Mouse (Mus musculus) left cerebral cortex, postnatal 36 days (tissue): Measurements from ENCODE around the gene Krt90. TPM values are rescaled to one million over a fixed set of nuclear protein-coding genes. Genes with fewer than 3 reads are reported as not detected.
"Not testable (repeated sequence)": the region's sequence is repeated elsewhere in the genome, so short reads cannot be mapped to it uniquely, and the experiment has no call there.

Experiments
- DNase-seq, 2 experiments: peaks; one replicate each; pipeline ENCODE4 v3.0.0; 2021 to 2022; ENCODE audit warnings: low spot score in 2 of 2, mixed read lengths in 1 of 2
- intact Hi-C: fragments of 180-260 bp; cut with DNase I; formaldehyde crosslinking; loops from one replicate; pipeline ENCODE4 v1.15.1; 2025
- microRNA-seq: library from miRNA; unstranded; fragments of <30 nt; microRNA quantifications from one replicate; pipeline ENCODE4 v1.2.0, GENCODE M21; 2022
- total RNA-seq, 2 experiments: library from RNA; stranded (reverse); gene quantifications; 2 replicates each; pipeline ENCODE4 v1.2.3; 2021

The Krt90 gene
- total RNA-seq, 2 experiments from 2014 or later = not detected

DNA sequence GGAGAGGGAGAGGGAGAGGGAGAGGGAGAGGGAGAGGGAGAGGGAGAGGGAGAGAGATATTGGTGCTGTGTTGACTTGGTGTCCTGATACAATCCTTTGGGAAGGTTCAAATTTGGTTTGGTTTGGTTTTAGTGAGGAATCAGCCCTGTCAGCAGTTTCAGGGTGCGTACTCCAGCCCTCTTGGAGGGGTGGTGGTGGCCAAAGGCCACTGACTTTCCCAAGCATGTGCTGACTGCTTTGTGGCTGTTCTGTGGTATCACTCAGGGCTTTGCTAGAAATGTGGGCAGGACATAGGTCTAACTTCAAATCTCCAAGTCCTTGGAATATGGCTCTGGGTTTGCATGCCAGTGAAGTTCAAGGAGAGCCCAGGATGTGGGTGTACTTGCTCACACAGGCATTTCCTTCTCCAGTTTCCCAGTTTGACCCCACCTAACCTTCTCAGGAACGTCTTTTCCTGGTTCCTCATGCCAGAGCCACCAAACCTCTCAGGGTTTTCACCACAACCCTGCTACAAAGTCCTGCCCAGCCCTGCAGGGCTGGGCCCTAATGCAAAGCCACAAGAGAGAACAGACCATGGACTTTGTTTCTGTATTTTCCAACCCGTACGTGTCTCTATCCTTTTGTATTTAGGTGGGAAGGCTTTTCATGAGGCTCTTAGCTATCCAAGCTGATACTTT is 40.1 kb downstream of the Krt90 start:
- intact Hi-C loops = loop anchor here (5.0 kb wide), 2 partner anchors 180 to 540 kb away; no protein-coding TSS in a partner anchor
- DNase-seq = no peak

DNA sequence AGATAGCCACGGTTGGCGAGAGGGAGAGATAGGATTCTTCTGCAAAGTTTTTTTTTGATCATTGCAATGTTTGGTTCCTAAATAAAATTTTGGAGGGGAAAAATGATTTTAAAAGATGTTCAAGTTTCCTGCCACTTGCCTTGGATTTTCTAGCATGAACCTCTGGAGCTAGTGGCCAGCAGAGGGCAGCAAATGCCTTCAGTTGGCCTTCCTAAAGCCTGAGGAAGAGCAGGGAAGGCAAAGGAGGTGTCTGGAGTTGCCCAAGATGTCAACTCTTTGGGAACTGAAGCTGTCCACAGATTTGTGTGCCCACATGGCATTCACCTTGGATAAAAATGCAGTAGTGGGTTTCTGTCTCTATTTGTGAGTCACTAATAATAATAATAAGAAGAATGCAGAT is 43.0 kb downstream of the Krt90 start:
- DNase-seq = peak; percentile 72 to 73
- intact Hi-C loops = loop anchor here (1.0 to 5.0 kb wide), 5 partner anchors 177 to 543 kb away; no protein-coding TSS in a partner anchor

DNA sequence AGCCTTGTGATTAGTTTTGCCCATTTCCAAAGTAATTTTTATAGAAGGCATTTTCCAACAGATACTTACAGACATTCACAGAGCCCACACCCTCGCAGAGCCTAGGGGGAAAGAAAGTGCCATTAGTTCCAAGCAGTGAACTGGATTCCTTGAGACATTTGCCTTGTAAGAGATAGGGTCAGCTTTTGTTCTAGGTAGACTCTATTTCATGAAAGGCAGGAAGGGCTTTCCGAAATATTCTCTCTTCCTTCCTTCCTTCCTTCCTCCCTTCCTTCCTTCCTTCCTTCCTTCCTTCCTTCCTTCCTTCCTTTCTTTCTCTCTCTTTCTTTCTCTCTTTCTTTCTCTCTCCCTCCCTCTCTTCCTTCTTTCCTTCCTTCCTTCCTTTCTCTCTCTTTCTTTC is 45.6 kb downstream of the Krt90 start, which contains the start of gene Gm49425:
Gene Gm49425, minus strand, starts transcription at position 101 of the 400 bp plus-strand sequence.
- intact Hi-C loops = loop anchor here (1.0 kb wide), 1 partner anchor 85 kb away; no protein-coding TSS in a partner anchor
- DNase-seq = not testable (repeated sequence)

DNA sequence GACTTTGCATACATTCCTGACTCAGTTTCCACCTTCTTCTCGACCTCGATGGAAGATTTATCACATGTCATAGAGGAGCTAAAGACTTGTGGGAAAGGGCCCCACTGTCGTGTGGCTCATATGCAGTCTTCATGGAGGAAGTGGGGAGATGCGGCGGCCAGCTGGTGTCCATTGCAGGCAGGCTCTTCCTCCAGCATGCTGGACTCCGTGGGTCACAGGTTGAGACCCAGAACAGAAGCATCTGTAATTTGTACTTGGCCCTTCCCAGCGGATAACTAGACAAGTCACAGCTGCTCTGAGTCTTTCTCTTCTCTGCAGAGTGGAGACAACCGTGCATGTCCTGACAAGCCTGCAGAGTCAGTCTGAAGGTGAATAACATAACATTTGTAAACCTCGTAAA is 54.5 kb downstream of the Krt90 start:
- no peak for DNase-seq
- intact Hi-C loops = no loop called here

DNA sequence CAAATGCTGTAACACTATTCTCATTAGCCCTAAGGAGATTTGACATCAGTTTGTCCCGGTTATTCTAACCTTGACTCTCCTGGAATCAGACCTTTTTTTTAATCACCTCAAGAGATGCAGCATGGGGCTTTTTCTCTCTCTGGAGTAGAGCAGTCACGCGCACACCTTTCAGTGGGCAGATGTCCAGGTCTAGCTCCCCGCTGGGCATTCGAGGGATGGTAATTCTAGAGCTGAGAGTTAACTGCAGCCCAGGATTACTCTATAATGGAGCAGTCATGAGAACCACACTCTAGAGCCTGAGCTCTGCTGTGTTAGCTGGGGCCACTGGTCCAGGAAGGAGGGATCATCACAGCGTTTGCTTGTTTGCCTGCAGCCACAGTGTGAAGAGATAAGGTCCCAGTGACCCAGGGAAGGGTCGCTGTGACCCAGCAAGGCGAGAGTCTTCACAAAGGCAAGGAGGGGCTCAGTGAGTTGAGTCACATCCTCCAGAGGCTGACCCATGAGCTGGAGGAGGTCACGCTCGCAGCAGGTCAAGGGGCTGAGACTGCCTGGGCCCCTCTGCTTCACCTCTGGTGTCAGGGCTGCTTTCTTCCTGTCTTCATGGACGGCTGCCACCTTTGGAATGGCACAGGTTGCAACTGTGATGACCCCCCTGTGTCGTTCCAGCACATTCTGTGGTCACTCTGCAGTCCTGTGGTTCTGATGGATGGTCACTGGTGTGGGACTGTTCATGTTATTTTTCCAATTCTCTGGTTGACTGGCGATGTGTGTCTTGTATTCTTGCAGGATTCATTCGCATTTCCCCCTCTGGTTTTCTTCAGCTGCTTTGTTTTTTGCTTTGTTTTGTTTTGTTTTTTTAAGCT is 55.6 kb downstream of the Krt90 start:
- intact Hi-C loops = no loop called here

More for the DNA sequence above, 55.6 kb downstream of the Krt90 start:
- DNase-seq = no peak

Small RNA genes within 50 kb of the gene (microRNA-seq; reads per million reads assigned to microRNA genes)
- gene Gm44393 = not detected
- not detected for gene Gm44460

Other genes with a start within 250 kb of the Krt90 start
- gene Krt80, start 192.8 kb downstream of the Krt90 start, total RNA-seq = 1 to 10 TPM; 3.4 to 6.1 TPM
- gene Krt7, start 151.9 kb downstream of the Krt90 start, total RNA-seq = under 1 TPM in 1 of 2 experiments, not detected in 1; 0.07 TPM
- under 1 TPM in 1 of 2 experiments, not detected in 1; 0.37 TPM for gene Krt87, start 124.1 kb downstream of the Krt90 start, total RNA-seq
- not detected for gene Krt88, start 115.2 kb downstream of the Krt90 start, total RNA-seq
- gene Krt81, start 99.2 kb downstream of the Krt90 start, total RNA-seq = not detected
- gene Krt86, start 89.5 kb downstream of the Krt90 start, total RNA-seq = not detected
- gene Krt83, start 71.4 kb downstream of the Krt90 start, total RNA-seq = not detected
- not detected for gene Gm49425, start 45.7 kb downstream of the Krt90 start, total RNA-seq
- gene Krt84, start 30.1 kb downstream of the Krt90 start, total RNA-seq = not detected
- gene Krt82, start 12.3 kb downstream of the Krt90 start, total RNA-seq = not detected
- not detected for gene Krt75, start 11.0 kb upstream of the Krt90 start, total RNA-seq
- gene Gm5414, start 65.2 kb upstream of the Krt90 start, total RNA-seq = not detected
- gene Gm5478, start 84.4 kb upstream of the Krt90 start, total RNA-seq = not detected
- not detected for gene Krt6b, start 117.3 kb upstream of the Krt90 start, total RNA-seq
- not detected for gene Krt6a, start 131.4 kb upstream of the Krt90 start, total RNA-seq
- not detected for gene Krt5, start 149.9 kb upstream of the Krt90 start, total RNA-seq
- not detected for gene Krt71, start 180.2 kb upstream of the Krt90 start, total RNA-seq
- gene Krt72, start 223.5 kb upstream of the Krt90 start, total RNA-seq = not detected
- gene Krt73, start 239.4 kb upstream of the Krt90 start, total RNA-seq = 1 to 10 TPM; 1.5 to 1.6 TPM